Mouse (Mus musculus): Measurements from ENCODE around the gene Tmem53.

The Tmem53 gene

DNA sequence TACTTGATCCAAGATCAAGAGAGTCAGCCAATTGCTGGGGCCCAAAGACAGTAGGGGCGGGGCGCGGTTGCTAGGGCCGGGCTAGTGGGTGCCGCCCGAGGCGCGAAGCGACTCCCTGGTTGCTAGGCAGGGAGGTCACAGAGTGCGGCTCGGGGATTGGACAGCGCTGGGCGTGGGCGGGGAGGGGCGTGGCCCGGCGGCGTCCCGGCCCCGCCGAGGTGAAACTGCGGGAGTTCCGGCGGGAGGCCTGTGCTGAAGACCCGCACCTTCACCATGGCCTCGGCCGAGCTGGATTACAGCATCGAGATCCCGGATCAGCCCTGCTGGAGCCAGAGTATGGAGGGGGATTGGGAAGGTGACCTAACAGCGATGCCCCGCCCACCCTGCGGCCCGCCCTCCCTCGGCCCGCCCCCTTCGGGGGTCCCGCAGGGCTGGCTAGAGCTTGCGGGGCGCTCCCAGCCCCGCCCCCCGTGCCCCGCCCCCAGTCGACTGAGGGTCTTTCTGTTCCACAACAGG, at the start of gene Tmem53, which contains the start of gene Armh1:
Gene Tmem53 (plus strand): TSS at position 151 of the 516 bp plus-strand sequence.
Gene Armh1 (minus strand): TSS at position 325 of the 516 bp plus-strand sequence.
- DNase-seq (ENCODE audit: low spot score in 2 of 2): peak; percentile 54 to 71

DNA sequence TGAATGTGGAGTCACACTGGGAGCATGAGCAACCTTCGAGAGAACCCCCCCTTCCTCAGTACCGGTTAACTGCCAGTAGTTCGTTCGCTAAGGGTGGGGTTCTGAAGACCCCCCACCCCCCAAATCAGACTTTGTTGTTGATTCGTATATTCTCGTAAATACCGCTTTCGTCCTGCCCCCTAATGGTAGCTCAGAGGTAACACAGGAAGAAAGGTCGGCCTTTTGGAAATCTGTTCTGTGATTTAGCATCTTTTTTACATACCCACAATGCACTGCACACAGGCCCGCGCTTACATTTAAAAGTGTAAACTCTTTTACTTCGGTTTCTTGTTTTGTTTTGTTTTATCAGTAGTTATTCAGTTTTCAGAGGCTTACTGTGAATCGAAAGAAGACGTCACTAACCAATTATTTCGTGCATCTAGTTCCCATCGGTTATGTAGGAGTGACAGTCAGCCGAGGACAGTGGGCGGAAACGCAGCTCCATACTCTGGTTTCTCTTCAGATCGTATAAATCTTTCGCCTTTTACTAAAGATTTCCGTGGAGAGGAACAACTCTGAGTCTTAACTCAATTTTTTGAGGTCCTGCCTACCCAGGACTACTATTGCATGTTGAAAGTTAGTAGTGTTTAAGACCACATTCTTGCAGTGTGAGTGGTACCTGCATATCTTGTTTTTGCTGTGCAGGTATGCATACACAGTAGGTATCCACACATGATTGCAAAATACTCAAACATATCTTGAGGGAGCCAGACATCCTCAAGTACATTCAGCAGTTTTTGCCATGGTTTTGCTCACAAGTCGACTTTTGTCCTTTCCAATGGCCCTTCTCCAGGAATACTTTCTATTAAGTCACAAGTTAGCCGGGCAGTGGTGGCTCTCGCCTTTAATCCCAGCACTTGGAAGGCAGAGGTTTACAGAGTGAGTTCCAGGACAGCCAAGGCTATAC, 49.4 kb upstream of the Tmem53 start:
- DNase-seq (ENCODE audit: low spot score in 2 of 2): no peak

DNA sequence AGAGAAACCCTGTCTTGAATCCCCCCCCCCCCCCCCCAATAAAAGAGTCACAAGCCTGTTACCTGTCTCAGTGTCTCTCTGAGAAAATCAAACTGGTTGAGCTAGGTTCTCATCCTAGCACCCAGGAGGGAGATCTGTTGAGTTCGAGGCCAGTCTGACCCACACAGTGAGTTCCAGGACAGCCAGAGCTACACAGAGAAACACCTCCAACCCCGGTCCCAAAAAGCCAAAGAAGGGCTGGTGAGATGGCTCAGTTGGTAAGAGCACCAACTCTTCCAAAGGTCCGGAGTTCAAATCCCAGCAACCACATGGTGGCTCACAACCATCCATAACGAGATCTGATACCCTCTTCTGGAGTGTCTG, 48.8 kb upstream of the Tmem53 start:
- DNase-seq (ENCODE audit: low spot score in 2 of 2): no peak

DNA sequence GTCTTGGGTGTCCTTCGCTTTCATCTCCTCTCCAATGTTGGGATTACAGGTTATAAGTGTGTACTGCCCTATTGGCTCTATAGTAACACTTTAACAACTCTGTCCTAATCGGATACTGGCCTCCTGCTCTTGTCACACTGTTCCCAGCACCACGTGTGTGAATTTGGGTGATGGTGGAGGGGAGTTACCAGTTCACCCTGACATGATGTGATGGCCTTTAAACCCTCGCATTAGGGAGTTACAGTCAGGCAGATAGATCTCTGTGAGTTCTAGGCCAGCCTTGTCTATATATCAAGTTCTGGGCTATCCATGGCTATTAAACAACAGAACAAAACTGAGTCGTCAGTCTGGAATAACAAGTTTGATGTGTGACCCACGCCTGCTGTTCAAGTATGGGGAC, 42.2 kb upstream of the Tmem53 start:
- no peak for DNase-seq (ENCODE audit: low spot score in 2 of 2)

DNA sequence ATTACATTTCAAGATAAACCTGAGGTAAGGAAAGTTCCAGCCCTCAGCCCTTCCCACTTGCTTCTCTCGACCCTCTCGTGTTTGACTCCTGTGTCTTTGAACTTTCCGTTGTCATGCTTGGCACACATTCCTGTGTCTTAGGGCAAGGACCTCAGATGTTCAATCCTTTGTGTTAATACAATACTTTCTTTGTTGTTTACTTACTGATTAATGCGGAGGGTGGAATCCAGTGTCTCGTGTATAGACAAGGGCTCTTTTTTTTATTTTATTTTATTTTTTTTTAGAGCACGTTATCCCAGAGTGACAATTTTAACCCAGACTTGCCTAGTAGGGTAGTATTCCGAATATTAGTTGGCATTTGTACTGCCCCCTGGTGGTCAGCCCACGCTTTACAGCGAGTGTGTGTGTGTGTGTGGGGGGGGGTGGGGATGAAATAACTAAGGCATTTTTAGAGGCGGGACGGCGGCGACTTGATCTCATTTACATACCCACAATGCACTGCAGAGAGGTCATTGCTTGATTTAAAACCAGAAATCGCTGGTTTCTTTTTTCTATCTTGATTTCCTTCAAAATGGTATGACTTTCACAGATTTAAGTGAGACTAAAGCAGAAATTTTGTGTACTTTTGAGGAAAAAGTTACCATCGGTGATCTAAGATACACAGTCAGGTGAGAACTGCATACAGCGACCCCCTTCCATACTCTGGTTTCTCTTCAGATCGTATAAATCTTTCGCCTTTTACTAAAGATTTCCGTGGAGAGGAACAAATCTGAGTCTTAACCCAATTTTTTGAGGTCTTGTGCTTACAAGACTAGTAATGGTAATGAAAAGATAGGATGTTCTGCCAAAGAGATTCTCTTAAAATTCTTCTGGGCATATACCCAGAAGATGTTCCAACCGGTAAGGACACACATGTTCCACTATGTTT, 41.3 kb upstream of the Tmem53 start:
- DNase-seq (ENCODE audit: low spot score in 2 of 2): no peak

DNA sequence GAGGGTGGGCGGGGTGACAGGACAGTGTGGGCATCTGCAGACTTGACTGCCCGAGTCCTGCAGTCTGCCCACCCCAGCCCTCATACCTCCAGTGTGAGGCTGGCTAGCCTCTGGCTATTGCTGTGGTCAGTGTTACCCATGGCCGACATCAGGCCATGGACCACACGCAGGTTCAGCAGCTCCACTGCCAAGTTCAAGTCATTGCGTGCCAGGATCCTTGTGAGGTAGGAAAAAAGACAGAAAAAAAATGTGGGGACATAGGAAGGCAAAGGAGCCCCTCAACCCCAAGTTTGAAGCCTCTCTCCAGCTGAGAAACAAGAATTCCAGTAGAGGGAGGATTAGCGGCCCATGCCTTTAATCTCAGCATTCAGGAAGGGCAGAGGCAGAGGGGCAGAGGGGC, 37.5 kb upstream of the Tmem53 start:
- DNase-seq (ENCODE audit: low spot score in 2 of 2): no peak

DNA sequence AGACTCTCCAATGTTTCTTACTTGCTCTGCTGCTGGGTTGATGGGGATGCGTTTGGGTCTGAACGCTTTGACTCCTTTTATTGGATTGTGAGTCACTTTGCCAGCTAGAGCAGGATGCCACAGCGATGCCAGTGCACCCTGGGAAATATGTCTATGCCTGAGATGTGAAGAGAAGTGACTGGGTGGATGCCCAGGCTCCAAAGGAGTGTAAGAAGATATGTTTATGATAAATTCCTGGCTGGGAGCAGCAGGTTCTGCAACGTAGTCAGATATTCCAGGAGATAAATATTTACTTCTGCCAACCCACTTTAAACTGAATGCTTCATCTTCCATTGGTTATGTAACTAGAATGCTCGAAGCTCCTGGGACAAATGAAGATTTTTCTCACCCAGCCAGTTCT, 34.7 kb upstream of the Tmem53 start:
- no peak for DNase-seq (ENCODE audit: low spot score in 2 of 2)

DNA sequence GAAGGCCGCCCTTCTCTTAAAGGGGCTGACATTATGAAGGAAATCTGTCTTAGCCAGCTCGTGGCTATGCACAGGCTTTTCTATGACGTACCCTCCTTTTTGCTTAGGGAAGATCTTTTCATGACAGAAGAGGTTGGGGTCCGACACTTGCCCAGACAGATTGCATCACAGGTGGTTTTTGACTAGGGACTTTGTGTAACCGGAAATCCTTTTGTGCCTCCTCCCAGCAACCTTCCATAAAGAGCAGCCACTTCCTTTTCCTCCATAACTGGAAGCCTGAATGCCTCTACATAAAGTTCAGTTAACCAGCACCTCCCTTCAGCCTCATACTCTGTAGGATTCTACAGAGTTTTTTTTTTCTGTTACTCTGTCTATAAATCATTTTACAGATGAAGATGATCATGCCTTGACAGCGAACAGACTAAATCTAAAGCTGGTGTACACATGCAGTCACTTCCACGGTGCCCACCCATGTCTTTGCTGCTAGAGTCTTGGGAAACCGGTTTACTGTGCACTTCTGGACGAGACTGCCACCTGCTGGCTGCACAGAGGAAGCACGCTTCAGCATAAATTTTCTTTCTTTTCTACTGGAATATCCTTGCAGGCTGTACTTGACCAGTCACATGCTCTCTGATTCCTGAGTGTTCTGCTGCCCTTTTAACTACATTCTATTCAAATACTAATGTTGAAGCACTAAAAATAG, 33.1 kb upstream of the Tmem53 start:
- no peak for DNase-seq (ENCODE audit: low spot score in 2 of 2)

DNA sequence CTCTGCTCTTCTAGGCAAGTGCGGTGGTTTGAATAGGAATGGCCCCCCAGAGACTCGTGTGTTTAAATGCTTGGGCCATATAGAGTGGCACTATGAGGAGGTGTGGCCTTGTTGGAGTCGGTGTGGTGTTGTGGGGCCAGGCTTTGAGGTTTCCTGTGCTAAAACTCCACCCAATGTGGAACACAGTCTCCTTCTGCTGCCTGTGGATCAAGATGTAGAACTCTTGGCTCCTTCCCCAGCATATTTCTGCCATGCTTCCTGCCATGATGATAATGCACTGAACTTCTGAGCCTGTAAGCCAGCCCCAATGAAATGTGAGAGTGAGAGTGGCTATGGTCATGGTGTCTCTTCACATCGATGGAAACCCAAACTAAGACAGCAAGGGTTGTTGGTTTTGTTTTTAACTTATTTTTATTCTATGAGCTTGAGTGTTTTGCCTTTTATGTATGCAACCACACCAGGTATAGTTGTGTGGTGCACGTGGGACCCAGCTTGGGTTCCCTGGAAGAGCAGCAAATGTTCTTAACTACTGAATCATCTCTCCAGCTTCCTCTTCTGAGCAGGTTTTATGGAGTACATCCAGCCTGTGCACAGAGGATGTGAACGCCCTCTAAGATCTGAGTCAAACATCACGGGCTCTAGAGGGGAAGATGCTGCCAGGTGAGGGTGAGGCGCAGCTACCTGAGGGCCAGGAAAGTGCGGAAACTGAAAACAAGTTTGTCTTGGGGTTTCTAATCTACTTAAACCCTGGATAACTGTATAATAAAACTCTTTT, 30.8 kb upstream of the Tmem53 start:
- no peak for DNase-seq (ENCODE audit: low spot score in 2 of 2)

DNA sequence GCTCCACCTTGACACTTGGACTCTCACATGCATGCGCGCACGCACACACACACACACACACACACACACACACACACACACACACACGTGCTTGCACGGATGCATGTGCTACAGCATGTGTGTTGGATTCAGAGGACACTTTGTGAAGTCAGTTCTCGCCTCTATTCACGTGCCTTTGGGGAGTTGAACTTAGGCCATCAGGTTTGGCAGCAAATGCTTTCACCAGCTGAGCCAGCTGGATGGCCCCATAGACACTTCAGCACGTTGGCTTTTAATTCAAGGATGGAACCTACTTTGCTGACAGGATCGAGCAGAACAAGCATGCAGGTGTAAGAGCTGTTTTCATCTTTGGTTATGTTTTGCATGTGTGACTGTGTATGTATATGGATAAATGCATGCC, 29.9 kb upstream of the Tmem53 start:
- no peak for DNase-seq (ENCODE audit: low spot score in 2 of 2)

DNA sequence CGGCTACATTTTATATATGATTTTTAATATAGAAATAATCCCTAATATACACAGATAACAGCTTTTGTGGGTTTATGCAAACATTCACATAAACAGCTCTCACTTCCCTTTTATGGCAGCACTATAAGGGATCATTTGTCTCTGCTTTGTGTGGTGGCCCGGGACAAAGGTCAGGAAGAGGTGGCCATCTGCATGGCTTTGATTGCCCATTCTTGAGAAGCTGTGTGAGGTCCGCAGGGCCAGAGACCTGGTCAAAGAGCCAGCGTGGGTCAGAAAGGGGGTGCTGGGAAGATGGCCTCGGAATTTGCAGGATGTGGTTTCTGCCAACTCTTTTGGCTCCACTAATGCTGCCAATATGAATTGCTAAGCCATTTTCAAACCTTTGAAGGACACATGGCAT, 28.8 kb upstream of the Tmem53 start:
- DNase-seq (ENCODE audit: low spot score in 2 of 2): no peak

DNA sequence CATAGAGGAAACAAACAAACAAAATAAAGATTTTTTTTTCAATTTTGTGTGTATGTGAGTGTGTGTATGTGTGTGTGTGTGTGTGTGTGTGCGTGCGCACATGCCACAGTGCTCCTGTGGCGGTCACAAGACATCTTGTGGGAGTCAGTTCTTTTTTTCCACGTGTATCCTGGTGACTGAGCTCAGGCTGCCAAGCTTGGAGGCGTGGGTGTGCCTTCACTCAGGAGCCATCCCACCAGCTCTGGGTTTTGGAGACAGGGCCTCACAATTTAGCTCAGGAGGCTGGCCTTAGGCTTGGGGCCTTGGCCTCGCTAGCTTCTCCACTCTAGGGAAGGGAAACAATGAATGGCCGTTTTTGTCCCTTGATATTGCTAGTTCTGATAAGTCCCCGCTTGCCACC, 27.6 kb upstream of the Tmem53 start:
- peak in 1 of 2 experiments; percentile 12 for DNase-seq (ENCODE audit: low spot score in 2 of 2)

DNA sequence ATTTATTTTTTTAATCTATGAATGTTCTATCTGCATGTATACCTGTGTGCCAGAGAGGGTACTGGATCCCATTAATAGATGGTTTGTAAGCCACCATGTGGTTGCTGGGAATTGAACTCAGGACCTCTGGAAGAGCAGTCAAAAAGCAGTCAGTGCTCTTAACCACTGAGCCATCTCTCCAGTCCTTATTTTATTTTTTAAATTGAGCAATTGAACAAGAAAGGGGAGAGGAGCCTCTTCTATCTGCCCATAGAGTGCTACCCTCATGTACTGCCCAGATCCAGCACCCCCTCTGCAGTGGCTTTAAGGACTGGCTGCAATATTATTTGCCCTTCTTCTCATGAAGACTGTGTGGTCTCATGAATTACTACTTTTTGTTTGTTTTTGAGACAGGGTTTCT, 26.5 kb upstream of the Tmem53 start:
- no peak for DNase-seq (ENCODE audit: low spot score in 2 of 2)

DNA sequence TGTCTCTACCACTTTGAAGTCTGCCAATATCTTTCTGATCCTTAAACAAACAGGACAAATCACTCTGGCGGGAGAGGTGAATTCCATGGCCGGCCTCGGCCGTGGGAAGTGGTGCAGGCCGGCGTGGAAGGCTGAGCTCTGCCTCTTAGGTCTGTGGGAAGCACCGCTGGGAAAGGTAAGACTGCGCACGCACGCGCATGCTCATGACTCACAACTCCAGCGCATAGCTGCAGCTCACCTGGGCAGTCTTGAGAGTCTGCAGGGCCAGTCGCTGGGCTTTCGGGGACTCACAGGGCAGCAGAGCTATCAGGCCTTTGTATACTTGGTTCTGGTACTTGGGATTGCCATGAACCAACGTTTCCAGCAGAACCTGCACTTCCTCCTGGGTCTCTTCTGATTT, 22.2 kb upstream of the Tmem53 start:
- no peak for DNase-seq (ENCODE audit: low spot score in 2 of 2)

DNA sequence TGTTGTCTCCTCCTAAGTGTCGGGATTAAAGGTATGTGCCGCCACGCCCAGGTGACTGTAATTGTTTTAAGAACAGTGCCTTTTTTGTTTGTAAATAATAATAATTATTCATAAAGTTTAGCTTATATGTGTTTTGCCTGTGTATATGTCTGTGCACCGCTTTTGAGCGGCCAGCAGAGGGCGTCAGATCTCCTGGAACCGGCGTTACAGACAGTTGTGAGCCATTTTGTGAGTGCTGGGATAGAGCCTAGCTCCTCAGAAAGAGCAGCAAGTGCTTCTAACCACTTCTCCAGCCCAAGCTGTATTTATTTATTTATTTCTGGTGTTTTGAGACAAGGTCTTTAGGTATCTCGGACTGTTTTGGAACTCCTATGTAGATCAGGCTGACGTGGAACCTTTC, 21.4 kb upstream of the Tmem53 start:
- no peak for DNase-seq (ENCODE audit: low spot score in 2 of 2)

DNA sequence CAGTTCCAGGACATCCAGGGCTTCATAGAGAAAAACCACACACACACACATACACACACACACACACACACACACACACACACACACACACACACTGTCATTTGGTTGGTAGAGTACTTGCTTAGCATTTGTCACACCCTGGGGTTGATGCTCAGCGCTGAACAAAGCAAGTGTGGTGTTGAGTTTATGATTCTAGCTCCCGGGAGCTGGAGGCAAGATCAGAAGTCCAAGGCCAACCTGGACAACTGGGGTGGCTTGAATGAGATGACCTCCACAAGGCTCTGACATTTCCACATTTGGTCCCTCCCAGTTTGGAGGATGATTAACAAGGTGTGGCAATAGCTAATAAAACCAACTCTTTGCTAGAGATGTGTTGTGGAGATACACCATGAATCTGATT, 20.5 kb upstream of the Tmem53 start:
- DNase-seq (ENCODE audit: low spot score in 2 of 2): no peak

DNA sequence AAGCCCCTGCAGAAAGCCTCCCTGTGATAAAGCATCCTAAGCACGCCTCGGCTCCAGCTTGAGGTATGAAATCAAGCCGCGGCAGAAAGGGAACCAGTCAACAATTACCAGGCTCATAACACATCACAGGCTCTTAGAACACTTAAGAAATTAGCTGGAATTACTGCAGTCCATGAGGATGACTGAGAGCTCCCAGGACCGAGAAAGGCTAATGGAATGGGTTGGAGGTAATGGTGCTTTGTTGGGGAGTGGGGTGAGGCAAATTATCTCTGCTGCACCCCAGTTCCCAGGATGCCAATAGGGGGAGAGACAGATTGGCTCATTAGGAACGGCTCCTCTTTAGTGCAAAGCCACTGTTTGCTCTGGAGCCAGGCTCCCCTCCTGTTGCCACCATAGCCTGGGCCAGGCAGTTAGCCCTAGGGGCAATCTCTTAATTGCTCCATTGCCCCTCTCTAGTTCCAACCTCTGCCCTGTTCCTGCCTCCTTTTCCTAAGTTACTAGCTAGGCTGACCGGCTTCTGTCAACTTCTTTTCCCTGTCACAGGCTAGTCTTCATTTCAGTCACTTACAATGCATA, 17.5 kb upstream of the Tmem53 start:
- no peak for DNase-seq (ENCODE audit: low spot score in 2 of 2)

DNA sequence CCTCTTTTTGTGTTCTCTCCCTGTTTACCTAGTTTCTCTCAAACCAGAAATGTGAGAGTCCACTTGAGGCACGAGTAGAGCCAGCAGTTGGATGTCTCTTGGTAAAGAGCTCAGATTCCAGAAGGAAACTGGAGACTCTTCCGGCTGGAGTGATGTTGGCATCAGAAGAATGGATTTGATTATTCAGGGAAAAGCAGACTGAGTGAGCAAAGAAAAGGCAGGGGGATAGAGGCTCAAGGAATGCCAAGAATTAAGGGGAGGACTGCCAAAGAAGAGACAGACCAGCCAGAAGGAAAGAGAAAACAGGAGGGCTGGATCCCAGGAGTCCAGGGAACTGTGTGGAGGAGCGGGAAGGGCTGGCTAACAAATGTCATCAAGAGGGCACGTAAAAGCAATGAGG, 15.9 kb upstream of the Tmem53 start:
- DNase-seq (ENCODE audit: low spot score in 2 of 2): no peak

DNA sequence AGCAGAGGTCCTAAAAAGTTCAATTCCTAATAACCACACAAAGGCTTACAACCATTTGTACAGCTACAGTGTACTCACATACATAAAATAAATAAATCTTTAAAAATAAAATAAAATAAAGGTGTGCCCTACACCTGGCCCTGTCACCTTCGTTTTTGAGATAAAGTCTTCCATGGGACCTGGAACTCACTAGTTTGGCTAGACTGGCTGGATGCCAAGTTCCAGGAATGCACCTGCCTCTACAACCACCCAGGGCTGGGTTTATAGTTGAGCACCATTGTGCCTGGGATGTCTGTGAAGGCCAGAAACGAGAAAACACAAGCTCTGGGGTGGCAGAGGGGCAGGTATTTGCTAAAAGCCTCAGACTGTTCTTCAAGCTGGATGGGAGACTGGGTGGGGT, 12.6 kb upstream of the Tmem53 start:
- DNase-seq (ENCODE audit: low spot score in 2 of 2): no peak

DNA sequence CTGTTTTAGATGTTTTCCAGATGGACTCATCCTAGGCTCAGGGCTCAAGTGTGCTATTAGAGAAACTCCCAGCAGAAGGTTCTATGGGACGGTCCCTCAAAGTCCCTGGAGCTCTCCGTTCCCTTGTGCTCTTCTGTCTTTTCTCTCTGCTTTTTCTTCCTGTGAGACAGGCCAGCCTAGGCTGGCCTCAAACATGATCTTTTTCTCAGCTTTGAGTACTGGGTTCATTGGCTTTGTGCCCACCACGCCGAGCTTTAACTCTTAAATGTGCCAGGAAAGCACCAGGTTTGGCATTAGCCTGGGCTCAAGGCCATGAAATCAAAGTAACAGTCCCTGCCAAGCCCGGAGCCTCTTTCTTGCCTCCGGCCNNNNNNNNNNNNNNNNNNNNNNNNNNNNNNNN, 10.9 kb upstream of the Tmem53 start:
- DNase-seq (ENCODE audit: low spot score in 2 of 2): no peak

DNA sequence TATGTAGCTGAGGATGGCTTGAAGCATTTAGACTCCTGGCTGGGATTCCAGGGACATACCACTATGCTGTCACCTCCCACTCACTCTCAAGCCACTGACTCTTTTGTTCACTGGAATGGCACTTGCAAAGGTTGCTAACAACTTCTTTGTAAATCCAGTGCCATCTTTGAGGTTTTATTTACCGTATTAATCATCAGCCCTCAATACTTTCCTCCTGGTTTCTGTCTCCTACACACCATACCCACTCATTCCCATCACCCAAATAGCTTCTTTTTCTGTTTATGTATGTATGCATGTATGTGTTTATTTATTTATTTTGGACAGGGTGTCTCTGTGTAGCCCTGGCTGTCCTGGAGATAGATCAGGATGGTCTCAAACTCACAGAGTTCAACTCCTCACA, 769 bp upstream of the Tmem53 start:
- no peak for DNase-seq (ENCODE audit: low spot score in 2 of 2)

All from right cerebral cortex, postnatal 36 days (tissue).